Mouse (Mus musculus) forebrain, embryonic 15.5 days (tissue): ENCODE measurements around the gene Klhdc10. TPM values are rescaled to one million over a fixed set of nuclear protein-coding genes. Genes with fewer than 3 reads are reported as not detected.
"Not testable (repeated sequence)": the region's sequence is repeated elsewhere in the genome, so short reads cannot be mapped to it uniquely, and the experiment has no call there.

ENCODE experiments used
- ATAC-seq: fragments of 200-750 bp; cut with Nextera tagmentation; replicated peaks from 2 replicates; pipeline ENCODE4 v1.8.0; 2017; ENCODE audit warnings: mild to moderate bottlenecking, moderate TSS enrichment, moderate library complexity
- H3K27ac ChIP-seq: fragments of 300-500 bp; sonication (generic); replicated peaks from 2 replicates; pipeline ENCODE4 v1.5.1; 2015; ENCODE audit warnings: mild to moderate bottlenecking, inconsistent platforms
- H3K27me3 ChIP-seq: fragments of 300-500 bp; sonication (generic); 2 replicates; pipeline ENCODE4 v1.6.1; 2015; ENCODE audit warnings: inconsistent platforms
- H3K36me3 ChIP-seq: fragments of 300-500 bp; sonication (generic); 2 replicates; pipeline ENCODE4 v1.6.1; 2015; ENCODE audit warnings: mild to moderate bottlenecking, inconsistent platforms
- H3K4me1 ChIP-seq: fragments of 300-500 bp; sonication (generic); 2 replicates; pipeline ENCODE4 v1.6.1; 2015; ENCODE audit warnings: inconsistent platforms
- H3K4me2 ChIP-seq: fragments of 300-500 bp; sonication (generic); replicated peaks from 2 replicates; pipeline ENCODE4 v1.6.1; 2015; ENCODE audit warnings: mild to moderate bottlenecking, inconsistent platforms
- H3K4me3 ChIP-seq: fragments of 300-500 bp; sonication (generic); 2 replicates; pipeline ENCODE4 v1.5.1; 2015; ENCODE audit warnings: mild to moderate bottlenecking, inconsistent platforms
- H3K9ac ChIP-seq: fragments of 300-500 bp; sonication (generic); replicated peaks from 2 replicates; pipeline ENCODE4 v1.6.1; 2015; ENCODE audit warnings: mild to moderate bottlenecking, inconsistent platforms
- H3K9me3 ChIP-seq: fragments of 300-500 bp; sonication (generic); 2 replicates; pipeline ENCODE4 v1.6.1; 2016; ENCODE audit warnings: inconsistent platforms
- WGBS: fragments of 180-500 bp; shearing (Covaris S2); methylation state at CpG from one replicate; pipeline ENCODE4 v1.1.7; 2015; ENCODE audit warnings: mixed read lengths; 5-methylcytosine and 5-hydroxymethylcytosine counted together
- polyA plus RNA-seq: library from polyadenylated mRNA; unstranded; fragments of >200 nt; fragmentation: Nextera tagmentation; extraction: Ambion mirVana; gene quantifications from 2 replicates; pipeline ENCODE4 v1.2.1, GENCODE M21; 2015

The Klhdc10 gene
- polyA plus RNA-seq, 1 experiment from 2014 or later = 35.1 TPM

- Histone ChIP-seq H3K4me2 (no peak overlapping the region), H3K9me3 (no peaks in the 10 kb centered on the region), H3K4me3 (no peak overlapping the region), H3K27ac (peak overlapping the region; percentile 54; the same call in 1 of the 2 replicates), H3K36me3 (peaks cover 66% of the 10 kb centered on the region), H3K27me3 (no peaks in the 10 kb centered on the region), H3K9ac (no peak overlapping the region), H3K4me1 (peaks cover 5% of the 10 kb centered on the region; the same call in 1 of the 2 replicates)
- ATAC-seq = no peak
- WGBS = 86% methylated on average over 16 of the region's 16 CpGs
Measured at GRCm38 (mm10) chr6:30374731-30375510, 26.7 kb upstream of the Klhdc10 start.

- Histone ChIP-seq H3K4me1 (peaks cover 5% of the 10 kb centered on the region; the same call in 1 of the 2 replicates), H3K4me3 (no peak overlapping the region), H3K27me3 (no peaks in the 10 kb centered on the region), H3K9ac (no peak overlapping the region), H3K36me3 (peaks cover 66% of the 10 kb centered on the region), H3K9me3 (no peaks in the 10 kb centered on the region), H3K4me2 (no peak overlapping the region), H3K27ac (peak overlapping the region; percentile 54)
- no peak for ATAC-seq
- 74% methylated on average over 1 of the region's 1 CpGs for WGBS
Measured at GRCm38 (mm10) chr6:30375791-30376190, 25.9 kb upstream of the Klhdc10 start.

GRCm38 (mm10) chr6:30381116-30381515 is 20.6 kb upstream of the Klhdc10 start:
- H3K9me3 ChIP-seq = no peaks in the 10 kb centered on the region
- H3K4me2 ChIP-seq = no peak overlapping the region
- ATAC-seq = no peak
- H3K4me1 ChIP-seq = no peaks in the 10 kb centered on the region
- H3K4me3 ChIP-seq = no peak overlapping the region
- no peak overlapping the region for H3K27ac ChIP-seq
- WGBS = 70% methylated on average over 3 of the region's 3 CpGs
- no peak overlapping the region for H3K9ac ChIP-seq
- H3K36me3 ChIP-seq = peaks cover 58% of the 10 kb centered on the region
- H3K27me3 ChIP-seq = no peaks in the 10 kb centered on the region

- H3K9ac ChIP-seq = peak overlapping the region; percentile 77
- ATAC-seq = peak; percentile 47; the same call in 1 of the 2 replicates
- not testable (repeated sequence) for H3K4me1 ChIP-seq, H3K27me3 ChIP-seq, H3K9me3 ChIP-seq, H3K27ac ChIP-seq
- H3K4me3 ChIP-seq = peak overlapping the region; percentile 81
- peak overlapping the region; percentile 49 for H3K4me2 ChIP-seq
- peaks cover 18% of the 10 kb centered on the region for H3K36me3 ChIP-seq
- 18% methylated on average over 4 of the region's 4 CpGs for WGBS
Measured at GRCm38 (mm10) chr6:30390271-30390670, 11.4 kb upstream of the Klhdc10 start.

- no peaks in the 10 kb centered on the region for H3K9me3 ChIP-seq
- peaks cover 10% of the 10 kb centered on the region for H3K36me3 ChIP-seq
- peak within 1 kb of the TSS; percentile 73 for H3K27ac ChIP-seq
- H3K4me2 ChIP-seq = peak within 1 kb of the TSS; percentile 49
- no peaks in the 10 kb centered on the region for H3K27me3 ChIP-seq
- 17% methylated on average over 33 of the region's 33 CpGs for WGBS
- peak within 1 kb of the TSS; percentile 81 for H3K4me3 ChIP-seq
- H3K9ac ChIP-seq = peak within 1 kb of the TSS; percentile 77
- H3K4me1 ChIP-seq = 0 out of 2 replicates have a peak, but pooled peaks cover 6% of the 10 kb centered on the region
- peak; percentile 85 for ATAC-seq
Measured at GRCm38 (mm10) chr6:30390714-30391697, 10.7 kb upstream of the Klhdc10 start, which contains the start of gene Zc3hc1. TSS of gene Zc3hc1 (minus strand) at chr6:30391028.

- no peak overlapping the region for H3K9ac ChIP-seq
- H3K4me3 ChIP-seq = no peak overlapping the region
- 94% methylated on average over 7 of the region's 7 CpGs for WGBS
- H3K4me1 ChIP-seq = 0 out of 2 replicates have a peak, but pooled peaks cover 6% of the 10 kb centered on the region
- no peaks in the 10 kb centered on the region for H3K27me3 ChIP-seq
- H3K36me3 ChIP-seq = peaks cover under 1% of the 10 kb centered on the region; the same call in 1 of the 2 replicates
- H3K27ac ChIP-seq = no peak overlapping the region
- no peak for ATAC-seq
- H3K9me3 ChIP-seq = no peaks in the 10 kb centered on the region
- H3K4me2 ChIP-seq = no peak overlapping the region
Measured at GRCm38 (mm10) chr6:30391996-30392395, 9.7 kb upstream of the Klhdc10 start.

GRCm38 (mm10) chr6:30400146-30400545 is 1.5 kb upstream of the Klhdc10 start:
- no peak overlapping the region for H3K9ac ChIP-seq
- no peaks in the 10 kb centered on the region for H3K36me3 ChIP-seq
- peaks cover 23% of the 10 kb centered on the region for H3K4me1 ChIP-seq
- peak overlapping the region; percentile 100 for H3K27ac ChIP-seq
- no peaks in the 10 kb centered on the region for H3K27me3 ChIP-seq
- no peak overlapping the region for H3K4me3 ChIP-seq
- ATAC-seq = no peak
- 81% methylated on average over 5 of the region's 5 CpGs for WGBS
- no peaks in the 10 kb centered on the region for H3K9me3 ChIP-seq
- peak overlapping the region; percentile 45 for H3K4me2 ChIP-seq

- ATAC-seq = no peak
- peak overlapping the region; percentile 100 for H3K27ac ChIP-seq
- peak overlapping the region; percentile 45 for H3K4me2 ChIP-seq
- H3K27me3 ChIP-seq = no peaks in the 10 kb centered on the region
- H3K4me3 ChIP-seq = peak overlapping the region; percentile 90
- H3K9ac ChIP-seq = peak overlapping the region; percentile 81
- H3K9me3 ChIP-seq = no peaks in the 10 kb centered on the region
- H3K36me3 ChIP-seq = no peaks in the 10 kb centered on the region
- H3K4me1 ChIP-seq = peaks cover 23% of the 10 kb centered on the region
- WGBS = 6% methylated on average over 7 of the region's 7 CpGs
Measured at GRCm38 (mm10) chr6:30400716-30401115, 952 bp upstream of the Klhdc10 start.

- Histone ChIP-seq H3K9ac (peak overlapping the region; percentile 97), H3K4me3 (peak overlapping the region; percentile 90), H3K27me3 (no peaks in the 10 kb centered on the region), H3K9me3 (no peaks in the 10 kb centered on the region), H3K36me3 (no peaks in the 10 kb centered on the region), H3K27ac (peak overlapping the region; percentile 94), H3K4me1 (peaks cover 23% of the 10 kb centered on the region), H3K4me2 (peak overlapping the region; percentile 46)
- WGBS = under 1% methylated on average over 29 of the region's 29 CpGs
- no peak; the same call in 1 of the 2 replicates for ATAC-seq
Measured at GRCm38 (mm10) chr6:30402091-30402491, 423 bp downstream of the Klhdc10 start.

GRCm38 (mm10) chr6:30403465-30403864 is 1.8 kb downstream of the Klhdc10 start:
- H3K27me3 ChIP-seq = no peaks in the 10 kb centered on the region
- H3K4me1 ChIP-seq = peaks cover 23% of the 10 kb centered on the region
- WGBS = 15% methylated on average over 4 of the region's 4 CpGs
- H3K9me3 ChIP-seq = no peaks in the 10 kb centered on the region
- peak overlapping the region; percentile 44 for H3K4me2 ChIP-seq
- H3K27ac ChIP-seq = peak overlapping the region; percentile 53
- no peak for ATAC-seq
- peak overlapping the region; percentile 31 for H3K4me3 ChIP-seq
- H3K9ac ChIP-seq = peak overlapping the region; percentile 45
- H3K36me3 ChIP-seq = no peaks in the 10 kb centered on the region

GRCm38 (mm10) chr6:30404671-30405070 is 3.0 kb downstream of the Klhdc10 start:
- H3K36me3 ChIP-seq = no peaks in the 10 kb centered on the region
- 84% methylated on average over 5 of the region's 5 CpGs for WGBS
- no peak overlapping the region for H3K4me3 ChIP-seq
- ATAC-seq = no peak
- H3K4me1 ChIP-seq = peaks cover 23% of the 10 kb centered on the region
- H3K9me3 ChIP-seq = no peaks in the 10 kb centered on the region
- no peak overlapping the region for H3K27ac ChIP-seq
- H3K4me2 ChIP-seq = peak overlapping the region; percentile 44; the same call in 1 of the 2 replicates
- H3K27me3 ChIP-seq = no peaks in the 10 kb centered on the region
- H3K9ac ChIP-seq = no peak overlapping the region
